Mouse (Mus musculus): ENCODE measurements around the gene Gm47289. TPM values are rescaled to one million over a fixed set of nuclear protein-coding genes. Genes with fewer than 3 reads are reported as not detected.

Gene Gm47289
- polyA plus RNA-seq, 1 experiment = not detected

GRCm38 (mm10) chr9:119122596-119123369 lies 36.2 kb upstream of the Gm47289 start:
- Histone ChIP-seq H3K4me3 (ENCODE audit: extremely low read depth, insufficient read depth, insufficient read length) (no peak overlapping the region), H3K36me3 (ENCODE audit: control insufficient read depth, insufficient read depth, low read length) (no peaks in the 10 kb centered on the region), H3K27ac (ENCODE audit: insufficient read depth, low read length) (no peak overlapping the region), H3K4me1 (ENCODE audit: control insufficient read depth, insufficient read depth, insufficient read length) (no peaks in the 10 kb centered on the region), H3K27me3 (ENCODE audit: control insufficient read depth, insufficient read depth, low read length) (no peaks in the 10 kb centered on the region)
- TF ChIP-seq CTCF (IDR thresholded peaks at IDR 0.05; ENCODE audit: extremely low read depth, insufficient read depth, insufficient read length, insufficient replicate concordance) = no peak
- no peak for TF ChIP-seq POLR2A (IDR thresholded peaks at IDR 0.05; ENCODE audit: low read depth, low read length)
- DNase-seq (ENCODE audit: low read depth in 1 of 2, low spot score in 2 of 2) = no peak
- WGBS = 88% methylated on average over 18 of the region's 18 CpGs

DNA sequence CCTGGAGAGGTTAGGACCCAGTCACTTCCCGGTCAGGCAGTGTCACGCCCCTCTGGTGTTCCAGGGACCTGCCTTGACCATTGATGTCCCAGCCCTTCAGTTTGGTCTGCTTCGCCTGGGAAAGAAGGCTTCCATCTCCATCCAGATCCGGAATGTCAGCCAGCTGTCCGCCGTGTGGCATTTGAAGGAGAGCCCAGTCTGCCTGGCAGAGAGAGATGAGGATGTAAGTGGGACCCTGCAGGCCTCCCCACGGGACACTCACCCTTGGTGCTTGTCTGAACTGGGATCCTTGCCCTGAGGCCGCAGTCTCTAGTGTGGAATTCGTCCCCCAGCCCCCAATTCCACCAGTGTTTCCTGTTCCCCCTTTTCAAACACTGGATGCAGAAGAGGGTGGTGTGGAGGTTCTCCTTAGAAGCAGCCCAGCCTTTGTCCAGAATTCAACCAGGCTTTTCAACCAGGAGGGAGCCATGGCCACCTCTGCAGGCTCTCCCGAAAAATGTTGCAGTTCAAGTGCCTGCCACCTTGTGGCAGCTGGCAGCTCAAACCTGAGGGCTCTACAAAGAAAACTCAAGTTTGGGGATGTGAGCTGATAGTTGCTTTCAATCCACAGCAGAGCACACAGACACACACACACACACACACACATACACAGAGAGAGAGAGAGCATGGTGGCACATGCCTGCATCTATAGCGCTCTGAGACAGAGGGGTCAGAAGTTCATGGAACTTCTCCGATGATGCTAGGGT lies 30.4 kb upstream of the Gm47289 start:
- Histone ChIP-seq H3K27ac (ENCODE audit: insufficient read depth, low read length) (no peak overlapping the region), H3K4me3 (ENCODE audit: extremely low read depth, insufficient read depth, insufficient read length) (no peak overlapping the region), H3K27me3 (ENCODE audit: control insufficient read depth, insufficient read depth, low read length) (no peaks in the 10 kb centered on the region), H3K36me3 (ENCODE audit: control insufficient read depth, insufficient read depth, low read length) (no peaks in the 10 kb centered on the region), H3K4me1 (ENCODE audit: control insufficient read depth, insufficient read depth, insufficient read length) (no peaks in the 10 kb centered on the region)
- DNase-seq (ENCODE audit: low read depth in 1 of 2, low spot score in 2 of 2) = no peak
- no peak for TF ChIP-seq CTCF (IDR thresholded peaks at IDR 0.05; ENCODE audit: extremely low read depth, insufficient read depth, insufficient read length, insufficient replicate concordance)
- no peak for TF ChIP-seq POLR2A (IDR thresholded peaks at IDR 0.05; ENCODE audit: low read depth, low read length)
- 79% methylated on average over 12 of the region's 12 CpGs for WGBS

GRCm38 (mm10) chr9:119130692-119131091 lies 28.3 kb upstream of the Gm47289 start:
- Histone ChIP-seq H3K27ac (ENCODE audit: insufficient read depth, low read length) (no peak overlapping the region), H3K4me3 (ENCODE audit: extremely low read depth, insufficient read depth, insufficient read length) (no peak overlapping the region), H3K27me3 (ENCODE audit: control insufficient read depth, insufficient read depth, low read length) (no peaks in the 10 kb centered on the region), H3K36me3 (ENCODE audit: control insufficient read depth, insufficient read depth, low read length) (no peaks in the 10 kb centered on the region), H3K4me1 (ENCODE audit: control insufficient read depth, insufficient read depth, insufficient read length) (no peaks in the 10 kb centered on the region)
- TF ChIP-seq CTCF (IDR thresholded peaks at IDR 0.05; ENCODE audit: extremely low read depth, insufficient read depth, insufficient read length, insufficient replicate concordance) = no peak
- TF ChIP-seq POLR2A (IDR thresholded peaks at IDR 0.05; ENCODE audit: low read depth, low read length) = no peak
- 47% methylated on average over 5 of the region's 5 CpGs for WGBS
- no peak for DNase-seq (ENCODE audit: low read depth in 1 of 2, low spot score in 2 of 2)

GRCm38 (mm10) chr9:119138836-119139235 lies 20.1 kb upstream of the Gm47289 start:
- DNase-seq (ENCODE audit: low read depth in 1 of 2, low spot score in 2 of 2) = no peak
- 73% methylated on average over 2 of the region's 2 CpGs for WGBS
- H3K4me1 ChIP-seq (ENCODE audit: control insufficient read depth, insufficient read depth, insufficient read length) = no peaks in the 10 kb centered on the region
- H3K27me3 ChIP-seq (ENCODE audit: control insufficient read depth, insufficient read depth, low read length) = no peaks in the 10 kb centered on the region
- TF ChIP-seq POLR2A (IDR thresholded peaks at IDR 0.05; ENCODE audit: low read depth, low read length) = no peak
- no peak for TF ChIP-seq CTCF (IDR thresholded peaks at IDR 0.05; ENCODE audit: extremely low read depth, insufficient read depth, insufficient read length, insufficient replicate concordance)
- no peaks in the 10 kb centered on the region for H3K36me3 ChIP-seq (ENCODE audit: control insufficient read depth, insufficient read depth, low read length)
- no peak overlapping the region for H3K4me3 ChIP-seq (ENCODE audit: extremely low read depth, insufficient read depth, insufficient read length)
- no peak overlapping the region for H3K27ac ChIP-seq (ENCODE audit: insufficient read depth, low read length)

DNA sequence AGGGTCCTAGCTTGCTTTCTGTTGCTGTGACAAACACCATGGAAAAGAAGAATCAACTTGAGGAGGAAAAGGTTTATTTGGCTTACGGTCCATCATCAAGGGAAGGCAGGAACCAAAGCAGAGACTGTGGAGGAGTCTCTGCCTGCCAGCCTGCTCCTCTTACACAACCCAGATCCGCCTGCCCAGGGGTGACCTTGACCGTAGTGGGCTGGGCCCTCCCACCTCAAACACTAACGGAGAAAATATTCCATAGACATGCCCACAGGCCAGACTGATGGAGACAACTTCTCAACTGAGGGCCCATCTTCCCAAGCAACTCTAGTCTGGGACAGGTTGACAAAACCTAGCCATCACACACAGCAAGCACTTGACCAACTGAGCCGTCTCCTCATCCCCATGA lies 16.9 kb upstream of the Gm47289 start:
- no peak for DNase-seq (ENCODE audit: low read depth in 1 of 2, low spot score in 2 of 2)
- Histone ChIP-seq H3K27me3 (ENCODE audit: control insufficient read depth, insufficient read depth, low read length) (no peaks in the 10 kb centered on the region), H3K4me3 (ENCODE audit: extremely low read depth, insufficient read depth, insufficient read length) (no peak overlapping the region), H3K4me1 (ENCODE audit: control insufficient read depth, insufficient read depth, insufficient read length) (no peaks in the 10 kb centered on the region), H3K27ac (ENCODE audit: insufficient read depth, low read length) (no peak overlapping the region), H3K36me3 (ENCODE audit: control insufficient read depth, insufficient read depth, low read length) (no peaks in the 10 kb centered on the region)
- WGBS = 85% methylated on average over 5 of the region's 5 CpGs
- TF ChIP-seq POLR2A (IDR thresholded peaks at IDR 0.05; ENCODE audit: low read depth, low read length) (no peak), CTCF (IDR thresholded peaks at IDR 0.05; ENCODE audit: extremely low read depth, insufficient read depth, insufficient read length, insufficient replicate concordance) (no peak)

- TF ChIP-seq POLR2A (IDR thresholded peaks at IDR 0.05; ENCODE audit: low read depth, low read length) (no peak), CTCF (IDR thresholded peaks at IDR 0.05; ENCODE audit: extremely low read depth, insufficient read depth, insufficient read length, insufficient replicate concordance) (no peak)
- H3K36me3 ChIP-seq (ENCODE audit: control insufficient read depth, insufficient read depth, low read length) = no peaks in the 10 kb centered on the region
- no peak overlapping the region for H3K27ac ChIP-seq (ENCODE audit: insufficient read depth, low read length)
- no peaks in the 10 kb centered on the region for H3K4me1 ChIP-seq (ENCODE audit: control insufficient read depth, insufficient read depth, insufficient read length)
- no peaks in the 10 kb centered on the region for H3K27me3 ChIP-seq (ENCODE audit: control insufficient read depth, insufficient read depth, low read length)
- WGBS = 81% methylated on average over 9 of the region's 9 CpGs
- no peak overlapping the region for H3K4me3 ChIP-seq (ENCODE audit: extremely low read depth, insufficient read depth, insufficient read length)
- DNase-seq (ENCODE audit: low read depth in 1 of 2, low spot score in 2 of 2) = no peak
These were observed 15.6 kb upstream of the Gm47289 start for GRCm38 (mm10) chr9:119143372-119143771.

DNA sequence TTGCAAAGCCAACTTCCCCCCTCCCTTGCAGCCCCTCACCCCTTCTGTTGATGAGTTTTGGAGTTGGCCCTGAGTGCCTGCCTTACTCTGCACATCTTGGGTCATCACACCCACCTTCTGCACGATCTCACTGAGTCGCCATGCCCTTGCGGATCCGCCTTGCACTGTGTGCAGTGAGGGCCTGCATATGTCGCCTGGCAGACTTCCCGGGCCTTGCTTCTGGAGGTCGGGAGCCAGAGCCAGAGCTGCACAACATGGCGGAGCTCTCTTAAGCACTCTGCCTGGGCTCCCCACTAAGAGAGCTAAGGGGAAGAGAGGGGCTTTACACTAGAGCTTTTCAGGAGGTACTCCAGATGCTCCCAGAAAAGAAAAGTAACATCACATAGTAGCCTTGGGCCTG lies 14.3 kb upstream of the Gm47289 start:
- no peak for DNase-seq (ENCODE audit: low read depth in 1 of 2, low spot score in 2 of 2)
- H3K27ac ChIP-seq (ENCODE audit: insufficient read depth, low read length) = no peak overlapping the region
- TF ChIP-seq CTCF (IDR thresholded peaks at IDR 0.05; ENCODE audit: extremely low read depth, insufficient read depth, insufficient read length, insufficient replicate concordance) (no peak), POLR2A (IDR thresholded peaks at IDR 0.05; ENCODE audit: low read depth, low read length) (no peak)
- H3K4me3 ChIP-seq (ENCODE audit: extremely low read depth, insufficient read depth, insufficient read length) = no peak overlapping the region
- no peaks in the 10 kb centered on the region for H3K4me1 ChIP-seq (ENCODE audit: control insufficient read depth, insufficient read depth, insufficient read length)
- H3K27me3 ChIP-seq (ENCODE audit: control insufficient read depth, insufficient read depth, low read length) = no peaks in the 10 kb centered on the region
- no peaks in the 10 kb centered on the region for H3K36me3 ChIP-seq (ENCODE audit: control insufficient read depth, insufficient read depth, low read length)
- WGBS = 88% methylated on average over 8 of the region's 8 CpGs

All from spleen, adult 2 months (tissue).